18 mouse cellular contexts compared by ENCODE assay signal in the genomic region with DNA sequence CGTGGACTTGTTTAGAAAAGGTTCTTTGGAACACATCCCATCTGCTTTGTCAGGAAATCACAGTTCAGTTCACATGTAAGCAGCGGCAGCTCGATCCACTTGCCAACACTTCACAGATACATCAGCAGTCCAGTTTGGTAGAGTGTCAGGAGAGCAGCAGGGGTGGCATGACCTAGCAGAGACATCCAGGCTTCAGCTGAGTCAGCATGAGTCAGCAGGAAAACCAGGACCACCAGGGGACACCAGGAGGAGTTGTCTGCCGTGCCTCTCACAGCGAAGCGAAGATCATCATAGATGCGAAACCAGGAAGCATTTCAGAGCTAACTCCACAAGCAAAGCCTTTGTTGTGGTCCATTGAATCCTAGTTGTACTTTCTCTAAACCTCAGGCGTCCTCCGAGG. TPM values are rescaled to one million over a fixed set of nuclear protein-coding genes. Genes with fewer than 3 reads are reported as not detected.
A peak's percentile ranks its signal among the peaks of the same experiment; 100 is the strongest.
DNase-seq lines count a peak whose midpoint lies in the region; ATAC-seq and TF ChIP-seq lines count a peak whose summit lies in the region.
"Had no signal": no experiment of that assay in that cellular context is flagged by ENCODE, and none has a peak within 500 bp of the region (broad histone marks: within the 10 kb centered on the region; RNA-seq: fewer than 3 reads in every experiment).

No protein-coding gene starts in this region.

- in situ Hi-C loops in ES-E14 (cut with MboI; ENCODE audit: low sequenced_read_pairs in 2 of 2, unreplicated experiment in 2 of 2): no loop called here

- WGBS in heart, embryonic 13.5 days: 65% methylated on average over 9 of the region's 9 CpGs
- 68% methylated on average over 9 of the region's 9 CpGs for WGBS in heart, adult 2 months
- WGBS in liver, embryonic 15.5 days (ENCODE audit: insufficient replicate concordance): 62% methylated on average over 9 of the region's 9 CpGs
- WGBS in hindbrain, embryonic 13.5 days: 85% methylated on average over 9 of the region's 9 CpGs

- no peak for TF ChIP-seq CTCF in heart, adult 2 months (IDR thresholded peaks at IDR 0.05)

- TF ChIP-seq EP300 in heart, adult 2 months (IDR thresholded peaks at IDR 0.05; ENCODE audit: insufficient read depth, low read depth, low read length): no peak

- DNase-seq in heart, adult 2 months: no peak
- no peak for DNase-seq in ES-E14 (ENCODE audit: low read depth, low spot score)
- peak; percentile 52 for DNase-seq in c-Kit-positive CD71-positive TER-119-positive erythroid progenitor cells, embryonic 14.5 days (ENCODE audit: low spot score)
- DNase-seq in adrenal gland, postnatal 14 days: no peak
- no peak for DNase-seq in frontal cortex, adult 2 months (ENCODE audit: extremely low spot score in 1 of 2, low spot score in 1 of 2)
- DNase-seq: adrenal gland, postnatal 10 days; cerebellum, postnatal 25 days; retina, postnatal 1 day; thymus, postnatal 14 days had no signal

- H3K9me3 ChIP-seq in heart, embryonic 13.5 days: peaks cover 4% of the 10 kb centered on the region; the same call in 1 of the 2 replicates
- no peaks in the 10 kb centered on the region for H3K9me3 ChIP-seq in ES-E14 (ENCODE audit: control insufficient read depth, insufficient read depth, low read depth, low read length)
- no peaks in the 10 kb centered on the region for H3K9me3 ChIP-seq in liver, embryonic 15.5 days (replicated peaks)
- H3K9me3 ChIP-seq in hindbrain, embryonic 13.5 days: no peaks in the 10 kb centered on the region
- H3K9me3 ChIP-seq: hindbrain, embryonic 15.5 days; limb, embryonic 15.5 days had no signal

- H3K79me2 ChIP-seq in heart, adult 2 months (replicated peaks; ENCODE audit: control insufficient read depth, insufficient read depth, low read length): no peaks in the 10 kb centered on the region

- no peak overlapping the region for H3K9ac ChIP-seq in heart, embryonic 13.5 days
- no peak overlapping the region for H3K9ac ChIP-seq in heart, adult 2 months (ENCODE audit: low read depth, low read length)
- H3K9ac ChIP-seq in ES-E14 (ENCODE audit: insufficient read depth, low read depth, low read length, poor library complexity, severe bottlenecking): no peak overlapping the region
- no peak overlapping the region; the same call in 1 of the 2 replicates for H3K9ac ChIP-seq in liver, embryonic 15.5 days
- no peak overlapping the region for H3K9ac ChIP-seq in hindbrain, embryonic 13.5 days
- H3K9ac ChIP-seq: hindbrain, embryonic 15.5 days; kidney, embryonic 15.5 days; limb, embryonic 15.5 days had no signal

- ATAC-seq in heart, embryonic 13.5 days (ENCODE audit: extremely low read depth, insufficient number of reproducible peaks, low FRiP score, low TSS enrichment): peak; percentile 74; the same call in 1 of the 2 replicates
- no peak for ATAC-seq in liver, embryonic 15.5 days (ENCODE audit: insufficient read depth)
- ATAC-seq in hindbrain, embryonic 13.5 days (ENCODE audit: low FRiP score): no peak
- ATAC-seq: forebrain, embryonic 16.5 days; intestine, embryonic 16.5 days had no signal

- no peak for TF ChIP-seq POLR2A in heart, adult 2 months (IDR thresholded peaks at IDR 0.05; ENCODE audit: insufficient read depth, low read depth, low read length)

- H3K36me3 ChIP-seq in heart, embryonic 13.5 days: no peaks in the 10 kb centered on the region
- H3K36me3 ChIP-seq in heart, adult 2 months (ENCODE audit: control insufficient read depth, insufficient read depth, low read length): no peaks in the 10 kb centered on the region
- H3K36me3 ChIP-seq in ES-E14 (ENCODE audit: control insufficient read depth, insufficient read depth, low read length, poor library complexity, severe bottlenecking): no peaks in the 10 kb centered on the region
- H3K36me3 ChIP-seq in liver, embryonic 15.5 days (replicated peaks): no peaks in the 10 kb centered on the region
- H3K36me3 ChIP-seq in hindbrain, embryonic 13.5 days: no peaks in the 10 kb centered on the region
- H3K36me3 ChIP-seq: hindbrain, embryonic 15.5 days; kidney, embryonic 15.5 days; limb, embryonic 15.5 days had no signal

- no peaks in the 10 kb centered on the region; the same call in 1 of the 2 replicates for H3K27me3 ChIP-seq in heart, embryonic 13.5 days (replicated peaks)
- no peaks in the 10 kb centered on the region for H3K27me3 ChIP-seq in heart, adult 2 months (ENCODE audit: control insufficient read depth, insufficient read depth, low read length)
- H3K27me3 ChIP-seq in liver, embryonic 15.5 days: peaks cover 2% of the 10 kb centered on the region; the same call in 1 of the 2 replicates
- no peaks in the 10 kb centered on the region for H3K27me3 ChIP-seq in hindbrain, embryonic 13.5 days
- H3K27me3 ChIP-seq: hindbrain, embryonic 15.5 days; kidney, embryonic 15.5 days; limb, embryonic 15.5 days had no signal

- peak overlapping the region; percentile 31 for H3K4me2 ChIP-seq in heart, embryonic 13.5 days
- H3K4me2 ChIP-seq in liver, embryonic 15.5 days: 0 out of 2 replicates have a peak overlapping the region, but pooled peaks have one; percentile 9
- H3K4me2 ChIP-seq in hindbrain, embryonic 13.5 days: no peak overlapping the region
- H3K4me2 ChIP-seq: hindbrain, embryonic 15.5 days; kidney, embryonic 15.5 days; limb, embryonic 15.5 days; midbrain, embryonic 11.5 days had no signal

- peak overlapping the region; percentile 26; the same call in 1 of the 2 replicates for H3K27ac ChIP-seq in heart, embryonic 13.5 days (replicated peaks)
- no peak overlapping the region for H3K27ac ChIP-seq in heart, adult 2 months
- H3K27ac ChIP-seq in ES-E14 (ENCODE audit: insufficient read depth, low read depth, low read length, poor library complexity, severe bottlenecking): peak overlapping the region; percentile 16; the same call in 1 of the 2 replicates
- H3K27ac ChIP-seq in liver, embryonic 15.5 days (replicated peaks): peak overlapping the region; percentile 95
- H3K27ac ChIP-seq in hindbrain, embryonic 13.5 days: no peak overlapping the region
- H3K27ac ChIP-seq: hindbrain, embryonic 15.5 days; kidney, embryonic 15.5 days; limb, embryonic 15.5 days had no signal

- peaks cover 31% of the 10 kb centered on the region for H3K4me1 ChIP-seq in heart, embryonic 13.5 days
- H3K4me1 ChIP-seq in heart, adult 2 months (ENCODE audit: control insufficient read depth, insufficient read depth, low read length): no peaks in the 10 kb centered on the region
- 0 out of 4 replicates have a peak, but pooled peaks cover 0 to 3% of the 10 kb centered on the region in 2 experiments for H3K4me1 ChIP-seq in ES-E14 (ENCODE audit: control insufficient read depth in 2 of 2, insufficient read depth in 2 of 2, low read length in 2 of 2, poor library complexity in 1 of 2)
- peaks cover 44% of the 10 kb centered on the region for H3K4me1 ChIP-seq in liver, embryonic 15.5 days (replicated peaks)
- H3K4me1 ChIP-seq in hindbrain, embryonic 13.5 days (replicated peaks): no peaks in the 10 kb centered on the region
- H3K4me1 ChIP-seq: hindbrain, embryonic 15.5 days; kidney, embryonic 15.5 days had no signal

- intact Hi-C loops in heart, adult 2 months (cut with DNase I): no loop called here

- H3K4me3 ChIP-seq in heart, embryonic 13.5 days: no peak overlapping the region
- H3K4me3 ChIP-seq in heart, adult 2 months: no peak overlapping the region
- H3K4me3 ChIP-seq in ES-E14 (ENCODE audit: insufficient read depth in 1 of 2, low read depth in 1 of 2, low read length in 2 of 2, poor library complexity in 1 of 2, severe bottlenecking in 1 of 2): no peak overlapping the region
- H3K4me3 ChIP-seq in liver, embryonic 15.5 days (replicated peaks): no peak overlapping the region
- H3K4me3 ChIP-seq in hindbrain, embryonic 13.5 days: no peak overlapping the region
- H3K4me3 ChIP-seq: hindbrain, embryonic 15.5 days; kidney, embryonic 15.5 days; limb, embryonic 15.5 days had no signal

TF ChIP-seq in ES-E14, 5 proteins besides CTCF, POLR2A, EP300 and RAD21:
- TF ChIP-seq HCFC1 (IDR thresholded peaks at IDR 0.05; ENCODE audit: borderline replicate concordance, insufficient read depth, low read length): no peak
- TF ChIP-seq MAFK (IDR thresholded peaks at IDR 0.05; ENCODE audit: insufficient read depth, low read depth, low read length): peak; percentile 93
- no peak for TF ChIP-seq CHD2 (IDR thresholded peaks at IDR 0.05; ENCODE audit: low read depth, low read length)
- no peak for TF ChIP-seq ZNF384 (IDR thresholded peaks at IDR 0.05; ENCODE audit: low read depth, low read length)

RNA-seq across cellular contexts. Expression of a gene that starts 32.2 kb away (rescaled TPM):
- 31.7 and 33.9 TPM in 2 replicates for polyA plus RNA-seq in heart, embryonic 13.5 days (2015; fragmentation: Nextera tagmentation; extraction: Ambion mirVana)
- total RNA-seq in heart, adult 2 months (2021): under 1 TPM; 0.09 to 0.37 TPM
- polyA plus RNA-seq in heart, adult 2 months (2012; rRNA removed): 0.44 and 0.47 TPM in 2 replicates
- 48.4 and 50.5 TPM in 2 replicates for total RNA-seq in ES-E14 (2012; rRNA removed)
- polyA plus RNA-seq in liver, embryonic 15.5 days (2015; fragmentation: Nextera tagmentation; extraction: Ambion mirVana): 33.5 and 34.1 TPM in 2 replicates
- polyA plus RNA-seq in hindbrain, embryonic 13.5 days (2015; fragmentation: Nextera tagmentation; extraction: Ambion mirVana): 10.3 and 10.4 TPM in 2 replicates
- 9.3 and 10.0 TPM in 2 replicates for total RNA-seq in adrenal gland, postnatal 14 days (2021)
- 0.63 and 0.88 TPM in 2 replicates for polyA plus RNA-seq in frontal cortex, adult 2 months (2012; rRNA removed)

RNA-seq across cellular contexts. Expression of a gene that starts 53.1 kb away (rescaled TPM):
- 1.2 and 1.8 TPM in 2 replicates for polyA plus RNA-seq in heart, embryonic 13.5 days (2015; fragmentation: Nextera tagmentation; extraction: Ambion mirVana)
- total RNA-seq in heart, adult 2 months (2021): 10 to 100 TPM; 17.1 to 18.6 TPM
- polyA plus RNA-seq in heart, adult 2 months (2012; rRNA removed): 5.3 and 11.4 TPM in 2 replicates
- 27.2 and 45.5 TPM in 2 replicates for total RNA-seq in ES-E14 (2012; rRNA removed)
- 3.6 and 4.2 TPM in 2 replicates for polyA plus RNA-seq in liver, embryonic 15.5 days (2015; fragmentation: Nextera tagmentation; extraction: Ambion mirVana)
- polyA plus RNA-seq in hindbrain, embryonic 13.5 days (2015; fragmentation: Nextera tagmentation; extraction: Ambion mirVana): 2.3 and 2.8 TPM in 2 replicates
- 17.8 and 25.2 TPM in 2 replicates for total RNA-seq in adrenal gland, postnatal 14 days (2021)
- 22.3 and 22.9 TPM in 2 replicates for polyA plus RNA-seq in frontal cortex, adult 2 months (2012; rRNA removed)

Comparison
In these comparisons a context has a peak if more than half of its experiments do, and no peak if none do; other contexts are left out.
1. H3K27ac ChIP-seq: peak in heart, embryonic 13.5 days (single experiment), ES-E14 (single experiment) and liver, embryonic 15.5 days (single experiment); none in heart, adult 2 months (single experiment) and hindbrain, embryonic 13.5 days (single experiment).